Mouse (Mus musculus): ENCODE data around the gene Gm906.
"Not testable (repeated sequence)": the region's sequence is repeated elsewhere in the genome, so short reads cannot be mapped to it uniquely, and the experiment has no call there.

The Gm906 gene

DNA sequence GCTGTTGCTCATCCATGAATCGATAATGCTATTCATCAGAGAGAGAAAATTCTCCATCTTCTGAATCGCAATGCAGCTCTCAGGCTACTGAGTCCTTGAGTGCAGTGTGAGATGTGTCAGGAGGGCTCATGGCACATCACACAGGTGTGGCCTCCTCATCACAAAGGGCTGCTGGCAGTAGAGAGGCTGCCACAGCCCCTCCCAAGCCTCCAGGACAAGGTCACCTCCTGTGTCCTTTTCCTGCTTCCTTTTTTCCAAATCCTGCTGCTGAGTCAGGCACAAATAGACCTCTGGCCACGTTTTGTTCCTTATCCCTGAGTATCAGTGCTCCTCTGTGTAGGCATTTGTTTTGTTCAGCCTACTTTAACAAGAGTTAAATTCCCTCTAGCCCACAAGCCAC, at the start of gene Gm906:
Gene Gm906, minus strand, starts transcription at position 101 of the 400 bp plus-strand sequence.
- DNase-seq (ENCODE audit: low read depth, low spot score): not testable (repeated sequence)

DNA sequence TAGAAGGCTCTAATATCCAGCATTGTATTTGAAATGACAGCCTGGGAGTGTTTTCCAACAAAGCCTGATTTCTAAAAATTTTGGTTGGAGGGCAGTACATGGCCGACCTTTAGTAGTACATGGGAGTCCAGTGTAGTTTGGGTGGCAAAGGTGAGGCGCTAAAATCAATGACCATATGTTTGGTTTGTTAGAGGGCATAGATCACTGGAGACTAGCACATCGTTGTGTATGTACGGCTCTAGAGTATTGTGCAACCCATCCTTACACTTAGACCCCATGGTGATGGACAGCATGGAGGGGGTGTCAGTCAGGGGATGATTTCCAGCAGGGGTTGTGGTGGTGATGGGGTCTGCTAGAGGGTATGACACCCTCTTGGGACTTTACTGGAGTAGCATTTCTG, 33.2 kb upstream of the Gm906 start:
- not testable (repeated sequence) for DNase-seq (ENCODE audit: low read depth, low spot score)

DNA sequence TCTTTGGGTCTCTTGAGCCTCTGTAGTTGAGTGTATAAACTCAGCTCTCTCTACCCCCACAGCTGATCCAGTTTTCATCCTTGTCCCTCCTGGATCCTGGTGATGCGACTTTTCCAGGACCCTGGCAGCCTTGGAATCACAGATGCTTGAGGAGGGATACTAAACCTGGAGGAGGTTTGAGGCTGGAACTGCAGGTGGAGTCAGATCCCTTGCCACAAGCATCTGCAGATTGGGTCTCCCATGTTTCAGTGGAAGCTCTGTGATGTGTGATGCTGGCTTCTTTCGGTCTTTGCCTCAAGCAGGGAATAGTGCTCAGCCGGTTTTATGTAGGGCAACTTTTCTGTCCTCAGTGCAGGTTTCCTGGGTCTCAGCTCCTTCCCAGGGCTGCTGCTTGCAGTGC, 13.6 kb downstream of the Gm906 start:
- DNase-seq (ENCODE audit: low read depth, low spot score): no peak

DNA sequence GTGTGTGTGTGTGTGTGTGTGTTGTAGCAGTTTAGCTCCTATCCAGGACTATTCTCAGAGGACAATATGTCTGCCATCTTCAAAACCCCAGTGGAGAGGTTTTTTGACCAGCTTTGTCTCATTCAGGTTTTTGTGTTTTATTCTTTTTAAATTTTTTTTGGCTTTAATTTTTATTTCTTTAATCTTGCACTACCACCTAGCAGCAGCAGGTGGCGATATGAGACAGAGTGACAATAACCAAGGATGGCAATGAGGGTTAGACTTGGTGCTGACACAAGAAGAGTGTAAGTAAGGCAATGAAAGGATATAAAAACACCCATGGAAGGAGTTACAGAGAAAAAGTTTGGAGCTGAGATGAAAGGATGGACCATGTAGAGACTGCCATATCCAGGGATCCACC, 38.3 kb downstream of the Gm906 start:
- peak; percentile 2 for DNase-seq (ENCODE audit: low read depth, low spot score)

- not testable (repeated sequence) for DNase-seq (ENCODE audit: low read depth, low spot score)
These were observed 39.9 kb downstream of the Gm906 start for GRCm38 (mm10) chr13:50210191-50210590.

GRCm38 (mm10) chr13:50209651-50210050, 40.5 kb downstream of the Gm906 start:
- not testable (repeated sequence) for DNase-seq (ENCODE audit: low read depth, low spot score)

DNA sequence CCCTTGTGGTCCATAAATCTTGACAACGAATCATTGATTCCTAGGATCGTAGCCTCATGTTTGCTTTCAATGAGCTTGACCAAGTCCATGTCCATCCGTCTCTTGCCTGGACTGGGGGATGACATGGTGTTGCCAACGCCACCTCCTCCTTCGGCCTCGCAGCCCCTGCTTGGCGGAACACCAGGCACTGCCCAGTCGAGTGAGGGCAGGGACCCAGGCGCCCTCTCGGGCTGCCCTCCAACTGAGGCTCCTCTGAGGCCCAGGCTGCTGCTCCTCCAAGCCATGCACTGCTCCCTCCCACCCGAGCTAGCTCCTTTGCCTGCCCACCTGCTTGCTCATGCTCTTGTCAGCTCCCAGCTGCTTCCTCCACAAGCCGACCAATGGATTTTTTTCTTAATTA, 42.1 kb downstream of the Gm906 start:
- no peak for DNase-seq (ENCODE audit: low read depth, low spot score)

GRCm38 (mm10) chr13:50196831-50197230, 53.3 kb downstream of the Gm906 start:
- not testable (repeated sequence) for DNase-seq (ENCODE audit: low read depth, low spot score)
